Mouse (Mus musculus): ENCODE data around the gene Pgls. TPM values are rescaled to one million over a fixed set of nuclear protein-coding genes. Genes with fewer than 3 reads are reported as not detected.

Gene Pgls
- total and polyA plus RNA-seq, 2 experiments from 2014 or later: 293 to 399 TPM

GRCm38 (mm10) chr8:71602666-71603334, 10.8 kb downstream of the Pgls start:
- peak overlapping the region; percentile 20; the same call in 1 of the 2 replicates for H3K9ac ChIP-seq (replicated peaks; ENCODE audit: low read length, poor library complexity, severe bottlenecking)
- H3K27me3 ChIP-seq (ENCODE audit: insufficient read depth, low read length): peaks cover 18% of the 10 kb centered on the region
- 2% methylated on average over 32 of the region's 32 CpGs for WGBS
- ATAC-seq (ENCODE audit: low FRiP score) (peak; percentile 71), DNase-seq (ENCODE audit: low spot score) (peak; percentile 66)
- H3K27ac ChIP-seq (ENCODE audit: low read depth, low read length): no peak overlapping the region; the same call in 1 of the 2 replicates
- no peaks in the 10 kb centered on the region for H3K9me3 ChIP-seq (ENCODE audit: low read length)
- H3K4me3 ChIP-seq (ENCODE audit: low read depth, low read length): peak overlapping the region; percentile 36
- 0 out of 2 replicates have a peak, but pooled peaks cover 4% of the 10 kb centered on the region for H3K4me1 ChIP-seq (ENCODE audit: insufficient read depth, low read length)
- peak overlapping the region; percentile 46 for H3K4me2 ChIP-seq (ENCODE audit: low read depth, low read length, poor library complexity, severe bottlenecking)
- 0 out of 2 replicates have a peak, but pooled peaks cover 5% of the 10 kb centered on the region for H3K36me3 ChIP-seq (ENCODE audit: insufficient read depth, low read length)
- TF ChIP-seq CTCF (IDR thresholded peaks at IDR 0.05): no peak

GRCm38 (mm10) chr8:71604021-71604420, 12.0 kb downstream of the Pgls start:
- Histone ChIP-seq H3K27ac (ENCODE audit: low read depth, low read length) (no peak overlapping the region), H3K4me3 (ENCODE audit: low read depth, low read length) (no peak overlapping the region), H3K36me3 (ENCODE audit: insufficient read depth, low read length) (0 out of 2 replicates have a peak, but pooled peaks cover 5% of the 10 kb centered on the region), H3K4me2 (ENCODE audit: low read depth, low read length, poor library complexity, severe bottlenecking) (no peak overlapping the region), H3K9me3 (ENCODE audit: low read length) (no peaks in the 10 kb centered on the region), H3K27me3 (ENCODE audit: insufficient read depth, low read length) (peaks cover 18% of the 10 kb centered on the region), H3K4me1 (ENCODE audit: insufficient read depth, low read length) (0 out of 2 replicates have a peak, but pooled peaks cover 4% of the 10 kb centered on the region), H3K9ac (replicated peaks; ENCODE audit: low read length, poor library complexity, severe bottlenecking) (no peak overlapping the region)
- ATAC-seq (ENCODE audit: low FRiP score) (no peak), DNase-seq (ENCODE audit: low spot score) (no peak)
- 52% methylated on average over 7 of the region's 7 CpGs for WGBS
- TF ChIP-seq CTCF (IDR thresholded peaks at IDR 0.05): no peak

DNA sequence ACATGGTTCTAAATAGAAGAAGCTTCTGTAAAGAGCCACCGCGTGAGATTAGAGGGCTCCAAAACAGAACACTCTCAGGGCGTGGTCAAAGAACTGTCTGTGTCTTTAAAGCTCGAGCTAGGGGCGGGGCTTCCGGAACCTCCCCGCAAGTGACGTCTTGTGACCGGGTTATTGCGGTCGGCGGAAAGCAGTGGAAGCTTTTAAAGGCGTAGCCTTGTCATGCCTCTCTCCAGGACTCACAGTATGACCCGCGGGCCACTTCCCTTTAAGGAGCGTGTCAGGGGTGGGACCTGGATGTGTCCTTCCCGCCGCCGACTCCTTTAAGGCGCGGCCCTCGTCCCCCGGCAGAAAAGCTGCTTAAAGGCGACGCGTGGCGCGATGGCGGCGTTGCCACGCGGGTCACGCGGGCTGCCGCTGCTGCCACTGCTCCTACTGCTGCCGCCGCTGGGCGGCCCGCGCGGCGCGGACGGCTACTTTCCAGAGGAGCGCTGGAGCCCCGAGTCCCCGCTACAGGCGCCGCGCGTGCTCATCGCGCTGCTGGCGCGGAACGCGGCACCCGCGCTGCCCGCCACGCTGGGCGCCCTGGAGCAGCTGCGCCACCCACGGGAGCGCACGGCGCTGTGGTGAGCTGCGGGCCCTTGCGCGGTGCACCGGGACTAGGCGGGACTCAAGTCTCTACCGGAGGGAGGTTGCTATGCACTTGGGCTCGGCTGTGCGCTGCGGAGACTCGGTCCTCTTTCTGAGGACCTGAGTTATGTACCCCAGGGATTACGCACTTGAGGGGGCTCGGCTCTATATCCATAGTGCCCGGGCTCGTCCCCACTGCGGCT, 19.1 kb downstream of the Pgls start, which contains the start of gene Colgalt1:
Gene Colgalt1, plus strand, starts transcription at position 177 of the 830 bp plus-strand sequence.
- peak; percentile 33 for TF ChIP-seq CTCF (IDR thresholded peaks at IDR 0.05)
- peak within 1 kb of the TSS; percentile 76 for H3K9ac ChIP-seq (replicated peaks; ENCODE audit: low read length, poor library complexity, severe bottlenecking)
- DNase-seq (ENCODE audit: low spot score): peak; percentile 100

DNA sequence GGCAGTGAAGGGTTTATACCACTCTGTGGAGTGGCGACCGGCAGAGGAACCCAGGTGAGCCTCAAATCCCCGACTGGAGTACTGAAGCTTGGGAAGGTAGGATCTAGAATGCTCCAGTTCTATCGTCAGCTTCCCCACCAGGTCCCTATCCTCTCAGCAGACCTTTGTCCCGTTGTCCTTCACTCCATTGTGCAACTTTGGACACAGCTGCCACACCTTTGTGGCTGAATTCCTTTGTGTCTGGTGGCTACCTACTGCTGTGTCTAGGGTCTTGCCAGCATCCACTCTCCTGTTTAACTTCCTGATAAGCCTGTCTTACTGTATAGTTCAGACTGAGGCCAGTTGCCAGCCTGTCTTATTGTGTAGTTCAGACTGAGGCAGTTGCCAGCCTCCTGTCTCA, 20.2 kb downstream of the Pgls start:
- H3K27ac ChIP-seq (ENCODE audit: low read depth, low read length): no peak overlapping the region
- 31% methylated on average over 5 of the region's 5 CpGs for whole genome bisulfite sequencing
- H3K27me3 ChIP-seq (ENCODE audit: insufficient read depth, low read length): no peaks in the 10 kb centered on the region
- peaks cover 21% of the 10 kb centered on the region for H3K36me3 ChIP-seq (ENCODE audit: insufficient read depth, low read length)
- TF ChIP-seq CTCF (IDR thresholded peaks at IDR 0.05): no peak
- H3K4me1 ChIP-seq (ENCODE audit: insufficient read depth, low read length): 0 out of 2 replicates have a peak, but pooled peaks cover 6% of the 10 kb centered on the region
- H3K9me3 ChIP-seq (ENCODE audit: low read length): no peaks in the 10 kb centered on the region
- no peak for ATAC-seq (ENCODE audit: low FRiP score)
- H3K9ac ChIP-seq (replicated peaks; ENCODE audit: low read length, poor library complexity, severe bottlenecking): peak overlapping the region; percentile 76; the same call in 1 of the 2 replicates
- DNase-seq (ENCODE audit: low spot score): no peak
- H3K4me3 ChIP-seq (ENCODE audit: low read depth, low read length): peak overlapping the region; percentile 77
- peak overlapping the region; percentile 81 for H3K4me2 ChIP-seq (ENCODE audit: low read depth, low read length, poor library complexity, severe bottlenecking)

More for the DNA sequence above, 19.1 kb downstream of the Pgls start, which contains the start of gene Colgalt1:
- Histone ChIP-seq H3K27me3 (ENCODE audit: insufficient read depth, low read length) (no peaks in the 10 kb centered on the region), H3K27ac (ENCODE audit: low read depth, low read length) (peak within 1 kb of the TSS; percentile 83), H3K9me3 (ENCODE audit: low read length) (no peaks in the 10 kb centered on the region), H3K4me1 (ENCODE audit: insufficient read depth, low read length) (0 out of 2 replicates have a peak, but pooled peaks cover 6% of the 10 kb centered on the region), H3K4me2 (ENCODE audit: low read depth, low read length, poor library complexity, severe bottlenecking) (peak within 1 kb of the TSS; percentile 81), H3K4me3 (ENCODE audit: low read depth, low read length) (peak within 1 kb of the TSS; percentile 77), H3K36me3 (ENCODE audit: insufficient read depth, low read length) (peaks cover 13% of the 10 kb centered on the region)
- under 1% methylated on average over 78 of the region's 82 CpGs for WGBS
- ATAC-seq (ENCODE audit: low FRiP score): peak; percentile 99

DNA sequence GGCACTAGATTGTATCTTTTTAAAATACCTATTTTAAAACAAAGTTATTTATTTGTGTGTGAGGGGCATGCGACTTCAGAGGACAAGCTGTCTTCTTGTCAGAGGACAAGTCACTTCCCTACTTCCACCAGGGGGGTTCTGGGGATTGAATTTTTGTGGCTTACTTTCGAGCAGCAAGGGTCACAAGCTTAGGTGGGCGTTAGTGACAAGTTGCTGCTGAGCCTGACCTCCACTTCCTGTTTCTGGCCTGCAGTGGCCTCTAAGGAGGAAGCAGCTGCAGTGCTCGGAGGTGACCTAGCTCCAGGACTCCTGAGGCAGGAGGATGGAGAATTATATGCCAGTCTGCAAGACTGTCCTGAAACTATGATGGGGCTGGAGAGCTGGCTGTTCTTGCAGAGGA, 21.4 kb downstream of the Pgls start:
- H3K9me3 ChIP-seq (ENCODE audit: low read length): no peaks in the 10 kb centered on the region
- ATAC-seq (ENCODE audit: low FRiP score): no peak
- H3K4me3 ChIP-seq (ENCODE audit: low read depth, low read length): no peak overlapping the region
- no peak overlapping the region for H3K9ac ChIP-seq (replicated peaks; ENCODE audit: low read length, poor library complexity, severe bottlenecking)
- H3K36me3 ChIP-seq (ENCODE audit: insufficient read depth, low read length): peaks cover 33% of the 10 kb centered on the region
- H3K4me1 ChIP-seq (ENCODE audit: insufficient read depth, low read length): 0 out of 2 replicates have a peak, but pooled peaks cover 6% of the 10 kb centered on the region
- DNase-seq (ENCODE audit: low spot score): no peak
- no peak overlapping the region for H3K27ac ChIP-seq (ENCODE audit: low read depth, low read length)
- TF ChIP-seq CTCF (IDR thresholded peaks at IDR 0.05): no peak
- no peak overlapping the region for H3K4me2 ChIP-seq (ENCODE audit: low read depth, low read length, poor library complexity, severe bottlenecking)
- 73% methylated on average over 4 of the region's 4 CpGs for WGBS
- no peaks in the 10 kb centered on the region for H3K27me3 ChIP-seq (ENCODE audit: insufficient read depth, low read length)
